Mouse (Mus musculus) midbrain, embryonic 14.5 days (tissue): ENCODE data around the gene Wdr81. TPM values are rescaled to one million over a fixed set of nuclear protein-coding genes. Genes with fewer than 3 reads are reported as not detected.

Source experiments
- ATAC-seq: fragments of 200-750 bp; cut with Nextera tagmentation; 2 replicates; pipeline ENCODE4 v1.8.0; 2017; ENCODE audit warnings: moderate number of reproducible peaks, moderate library complexity; ENCODE audit not compliant: low FRiP score, low TSS enrichment
- DNase-seq: peaks from one replicate; pipeline ENCODE4 v3.0.0-alpha.2; 2015
- H3K27ac ChIP-seq: fragments of 300-500 bp; sonication (generic); replicated peaks from 2 replicates; pipeline ENCODE4 v1.5.1; 2014; ENCODE audit warnings: mild to moderate bottlenecking, low read depth, low read length, moderate library complexity
- H3K27me3 ChIP-seq: fragments of 300-500 bp; sonication (generic); 2 replicates; pipeline ENCODE4 v1.6.1; 2014; ENCODE audit warnings: low read length, control low read depth, mixed read lengths; ENCODE audit not compliant: control insufficient read depth, insufficient read depth
- H3K36me3 ChIP-seq: fragments of 300-500 bp; sonication (generic); 2 replicates; pipeline ENCODE4 v1.6.1; 2014; ENCODE audit warnings: low read length, control low read depth; ENCODE audit not compliant: control insufficient read depth, insufficient read depth
- H3K4me1 ChIP-seq: fragments of 300-500 bp; sonication (generic); 2 replicates; pipeline ENCODE4 v1.6.1; 2014; ENCODE audit warnings: mild to moderate bottlenecking, antibody characterized with exemption, low read length, control low read depth; ENCODE audit not compliant: control insufficient read depth, insufficient read depth
- H3K4me2 ChIP-seq: fragments of 300-500 bp; sonication (generic); 2 replicates; pipeline ENCODE4 v1.6.1; 2014; ENCODE audit warnings: mild to moderate bottlenecking, low read length, moderate library complexity
- H3K4me3 ChIP-seq: fragments of 300-500 bp; sonication (generic); replicated peaks from 2 replicates; pipeline ENCODE4 v1.5.1; 2014; ENCODE audit warnings: low read depth, low read length
- H3K9ac ChIP-seq: fragments of 300-500 bp; sonication (generic); replicated peaks from 2 replicates; pipeline ENCODE4 v1.6.1; 2014; ENCODE audit warnings: mild to moderate bottlenecking, low read length, moderate library complexity
- H3K9me3 ChIP-seq: fragments of 300-500 bp; sonication (generic); 2 replicates; pipeline ENCODE4 v1.6.1; 2016; ENCODE audit warnings: low read length, control low read depth, mixed read lengths; ENCODE audit not compliant: control insufficient read depth
- WGBS: fragments of 180-500 bp; shearing (Covaris S2); extraction: QIAGEN DNeasy Blood & Tissue Kit; methylation state at CpG from one replicate; pipeline ENCODE4 v1.1.7; 2014; 5-methylcytosine and 5-hydroxymethylcytosine counted together
- polyA plus RNA-seq: library from polyadenylated mRNA; unstranded; fragments of >200 nt; fragmentation: Nextera tagmentation; extraction: Ambion mirVana; gene quantifications from 2 replicates; pipeline ENCODE4 v1.2.1, GENCODE M21; 2014

The Wdr81 gene
- polyA plus RNA-seq, 1 experiment from 2014 or later, result 7.4 TPM

DNA sequence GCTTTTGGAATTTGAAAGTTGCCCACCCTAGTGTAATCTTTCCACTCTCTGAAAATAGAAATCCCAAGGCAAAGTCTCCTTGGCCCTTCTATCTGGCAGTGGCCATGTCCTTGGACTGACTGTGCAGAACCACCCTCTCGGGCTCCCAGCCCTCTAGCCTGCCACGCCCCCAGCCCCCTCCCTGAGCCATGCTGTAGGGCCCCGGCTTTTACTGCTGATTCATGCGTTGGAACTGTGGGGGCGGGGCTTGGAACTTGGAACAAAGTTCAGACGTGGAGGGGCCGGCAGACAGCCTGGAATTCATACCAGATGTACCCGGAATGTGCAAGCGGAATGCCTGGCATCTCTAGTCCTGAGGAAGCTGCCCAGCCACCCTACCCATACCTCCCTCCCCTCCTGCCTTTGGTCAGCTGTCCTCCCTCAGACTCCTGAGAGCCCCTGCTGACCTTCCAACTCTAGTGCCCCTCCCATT is 8.4 kb upstream of the Wdr81 start:
- H3K9ac ChIP-seq, result no peak overlapping the region
- H3K4me3 ChIP-seq, result 0 out of 2 replicates have a peak overlapping the region, but pooled peaks have one; percentile 75
- no peak for ATAC-seq

DNA sequence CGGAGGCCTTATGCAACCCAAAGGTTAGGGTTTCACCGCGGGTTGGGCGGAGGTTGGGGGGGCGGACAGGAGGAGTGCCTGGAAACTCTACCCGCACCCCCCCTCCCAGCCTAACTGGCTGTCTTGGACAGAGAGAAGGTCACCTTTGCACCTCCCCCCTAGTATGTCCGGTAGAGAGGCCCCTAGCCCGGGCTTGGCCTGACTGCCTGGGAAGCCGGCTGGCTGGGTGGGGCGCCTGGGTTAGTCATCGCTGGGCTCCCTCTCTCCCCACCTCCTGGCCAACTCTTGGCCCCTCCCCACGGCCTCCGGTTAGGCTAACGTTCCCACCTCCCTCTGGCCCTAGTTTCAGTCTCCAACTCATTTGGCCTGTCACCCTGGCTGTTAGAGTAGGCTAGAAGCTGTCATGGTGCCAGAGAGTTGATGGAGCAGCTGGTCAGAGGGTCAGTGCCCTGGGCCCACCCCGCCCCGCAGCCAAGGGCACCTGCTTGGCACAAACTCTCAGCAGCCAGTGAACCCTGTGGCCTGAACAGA is 7.8 kb upstream of the Wdr81 start:
- DNase-seq, result no peak
- H3K4me3 ChIP-seq, result peak overlapping the region; percentile 75
- no peaks in the 10 kb centered on the region for H3K9me3 ChIP-seq
- no peak overlapping the region for H3K27ac ChIP-seq
- peaks cover 21% of the 10 kb centered on the region for H3K4me1 ChIP-seq
- 3% methylated on average over 16 of the region's 16 CpGs for WGBS
- peak overlapping the region; percentile 62 for H3K9ac ChIP-seq
- peak overlapping the region; percentile 96 for H3K4me2 ChIP-seq
- H3K27me3 ChIP-seq, result no peaks in the 10 kb centered on the region
- H3K36me3 ChIP-seq, result peaks cover 13% of the 10 kb centered on the region
- 0 out of 2 replicates have a peak, but pooled peaks have one; percentile 0 for ATAC-seq

More for the DNA sequence above, 8.4 kb upstream of the Wdr81 start:
- H3K4me2 ChIP-seq, result peak overlapping the region; percentile 96
- DNase-seq, result peak; percentile 47
- H3K4me1 ChIP-seq, result peaks cover 24% of the 10 kb centered on the region
- H3K27ac ChIP-seq, result no peak overlapping the region
- H3K9me3 ChIP-seq, result no peaks in the 10 kb centered on the region
- no peaks in the 10 kb centered on the region for H3K27me3 ChIP-seq
- peaks cover 13% of the 10 kb centered on the region for H3K36me3 ChIP-seq
- WGBS, result 2% methylated on average over 9 of the region's 9 CpGs

DNA sequence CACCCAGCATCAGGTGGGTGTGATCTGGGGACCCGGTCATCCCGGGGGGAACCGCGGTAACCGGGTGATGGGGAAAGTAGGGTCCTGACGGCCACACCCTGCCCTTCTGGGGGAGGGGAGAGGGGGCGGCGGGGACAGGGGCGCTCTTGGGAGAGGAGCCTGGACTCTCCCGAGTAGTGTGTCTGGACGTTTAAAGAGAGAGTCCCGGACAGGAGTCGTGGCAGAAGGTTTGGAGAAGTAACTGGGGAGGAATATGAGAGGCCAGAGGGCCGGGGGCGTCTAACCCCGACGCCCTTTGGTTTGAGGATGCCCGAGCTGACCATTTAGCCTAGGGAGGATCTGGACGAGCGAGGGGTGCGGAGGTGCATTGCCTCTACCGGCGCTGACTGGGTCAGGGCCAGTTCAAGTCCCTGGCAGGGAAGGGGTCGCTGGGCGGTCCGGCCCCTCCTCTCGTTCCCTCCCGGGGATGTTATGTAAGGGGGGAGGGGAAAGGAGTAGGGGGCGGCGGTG is 7.3 kb upstream of the Wdr81 start:
- WGBS, result under 1% methylated on average over 30 of the region's 30 CpGs
- Histone ChIP-seq H3K36me3 (peaks cover 13% of the 10 kb centered on the region), H3K9ac (peak overlapping the region; percentile 62), H3K27ac (peak overlapping the region; percentile 49; the same call in 1 of the 2 replicates), H3K4me3 (peak overlapping the region; percentile 75), H3K27me3 (no peaks in the 10 kb centered on the region), H3K9me3 (no peaks in the 10 kb centered on the region), H3K4me1 (peaks cover 21% of the 10 kb centered on the region), H3K4me2 (peak overlapping the region; percentile 96)
- ATAC-seq (peak; percentile 44; the same call in 1 of the 2 replicates), DNase-seq (peak; percentile 10)

- Histone ChIP-seq H3K9me3 (no peaks in the 10 kb centered on the region), H3K27me3 (no peaks in the 10 kb centered on the region), H3K9ac (peak within 1 kb of the TSS; percentile 62), H3K36me3 (peaks cover 13% of the 10 kb centered on the region), H3K4me3 (peak within 1 kb of the TSS; percentile 75), H3K27ac (peak within 1 kb of the TSS; percentile 73), H3K4me1 (peaks cover 21% of the 10 kb centered on the region), H3K4me2 (peak within 1 kb of the TSS; percentile 96)
- under 1% methylated on average over 46 of the region's 46 CpGs for WGBS
- DNase-seq (peak; percentile 100), ATAC-seq (peak; percentile 97)
Measured at GRCm38 (mm10) chr11:75460844-75461742, 6.6 kb upstream of the Wdr81 start, which contains the start of gene Tlcd2. Gene Tlcd2, plus strand, starts transcription at chr11:75461715.

DNA sequence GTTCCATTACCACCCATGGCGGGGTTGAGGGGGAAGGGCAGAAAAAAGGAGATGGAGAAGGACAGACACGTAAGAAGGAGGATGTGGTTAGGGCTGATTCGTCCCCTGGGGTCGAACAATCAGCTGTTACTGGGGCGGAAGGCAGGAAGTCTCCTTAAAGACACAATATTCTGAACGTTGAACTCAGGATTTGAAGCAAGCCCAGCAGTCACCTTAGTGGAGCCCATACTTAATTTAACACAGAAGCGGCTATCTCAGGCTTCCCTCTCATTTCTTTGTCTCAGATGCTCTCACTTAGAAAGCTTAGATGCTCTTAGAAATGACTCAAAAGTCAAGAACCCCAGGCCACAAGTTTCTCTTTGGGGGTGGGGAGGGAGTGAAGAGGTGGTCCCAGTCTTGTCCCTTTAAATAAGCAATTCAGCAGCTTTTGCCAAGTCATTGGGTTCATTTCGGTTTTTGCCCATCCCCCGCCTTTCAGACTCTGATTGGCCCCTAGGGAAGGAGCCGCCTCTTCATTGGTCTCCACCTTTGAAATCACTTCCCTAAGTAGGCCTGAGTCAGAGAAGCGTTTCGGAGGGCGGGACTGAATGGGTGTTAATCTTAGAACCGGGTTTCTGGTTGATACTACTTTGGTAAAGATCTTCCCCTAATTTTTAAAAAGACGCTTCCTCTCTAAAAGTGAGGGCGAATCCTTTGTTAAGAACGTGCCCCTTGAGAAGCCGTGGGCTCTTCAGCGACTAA is 5.8 kb upstream of the Wdr81 start:
- 2% methylated on average over 19 of the region's 19 CpGs for WGBS
- DNase-seq (peak; percentile 88), ATAC-seq (no peak)
- H3K4me1 ChIP-seq, result peaks cover 21% of the 10 kb centered on the region
- H3K4me2 ChIP-seq, result peak overlapping the region; percentile 68
- peak overlapping the region; percentile 73 for H3K27ac ChIP-seq
- H3K27me3 ChIP-seq, result no peaks in the 10 kb centered on the region
- H3K36me3 ChIP-seq, result peaks cover 5% of the 10 kb centered on the region
- H3K9ac ChIP-seq, result peak overlapping the region; percentile 1; the same call in 1 of the 2 replicates
- peak overlapping the region; percentile 75 for H3K4me3 ChIP-seq
- H3K9me3 ChIP-seq, result no peaks in the 10 kb centered on the region

GRCm38 (mm10) chr11:75459751-75460102 is 5.2 kb upstream of the Wdr81 start:
- no peaks in the 10 kb centered on the region for H3K27me3 ChIP-seq
- H3K4me3 ChIP-seq, result no peak overlapping the region
- H3K9ac ChIP-seq, result no peak overlapping the region
- no peak for ATAC-seq
- H3K27ac ChIP-seq, result 0 out of 2 replicates have a peak overlapping the region, but pooled peaks have one; percentile 73
- H3K36me3 ChIP-seq, result no peaks in the 10 kb centered on the region
- peaks cover 26% of the 10 kb centered on the region for H3K4me1 ChIP-seq
- no peak for DNase-seq
- no peaks in the 10 kb centered on the region for H3K9me3 ChIP-seq
- H3K4me2 ChIP-seq, result peak overlapping the region; percentile 68
- WGBS, result 24% methylated on average over 5 of the region's 5 CpGs

DNA sequence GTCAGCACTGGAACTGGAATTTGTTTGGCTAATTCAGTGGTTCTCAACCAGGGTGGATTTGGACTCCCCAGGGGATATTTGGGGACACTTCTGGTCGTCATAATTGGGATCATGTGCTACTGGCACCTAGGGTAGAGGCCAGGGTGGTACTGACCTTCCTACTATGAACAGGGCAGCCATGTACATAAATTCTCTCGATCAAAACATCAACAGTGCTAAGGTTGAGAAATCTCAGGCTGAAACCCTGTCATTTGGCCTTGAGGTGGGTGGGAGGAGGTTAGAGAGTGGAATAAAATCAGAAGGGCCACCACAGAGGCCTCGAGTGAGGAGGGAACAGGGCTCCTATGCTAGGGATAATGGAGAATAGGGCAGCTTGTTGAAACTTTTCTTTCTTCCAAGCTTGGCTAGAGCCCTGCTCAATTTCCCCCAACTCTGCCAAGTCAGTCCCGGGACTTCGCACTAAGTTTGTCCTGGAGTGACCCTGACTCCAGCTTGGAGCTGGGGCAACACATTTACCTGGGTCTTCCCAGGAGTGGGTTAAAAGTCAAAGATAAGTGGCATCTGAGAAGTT is 4.7 kb upstream of the Wdr81 start:
- ATAC-seq, result no peak
- no peaks in the 10 kb centered on the region for H3K27me3 ChIP-seq
- H3K9ac ChIP-seq, result no peak overlapping the region
- no peaks in the 10 kb centered on the region for H3K36me3 ChIP-seq
- peaks cover 27% of the 10 kb centered on the region for H3K4me1 ChIP-seq
- whole genome bisulfite sequencing, result 79% methylated on average over 5 of the region's 5 CpGs
- H3K4me2 ChIP-seq, result no peak overlapping the region
- no peaks in the 10 kb centered on the region for H3K9me3 ChIP-seq
- H3K4me3 ChIP-seq, result no peak overlapping the region
- H3K27ac ChIP-seq, result no peak overlapping the region
- DNase-seq, result no peak

- Histone ChIP-seq H3K4me2 (no peak overlapping the region), H3K9ac (no peak overlapping the region), H3K4me3 (no peak overlapping the region), H3K27me3 (no peaks in the 10 kb centered on the region), H3K36me3 (no peaks in the 10 kb centered on the region), H3K9me3 (no peaks in the 10 kb centered on the region), H3K4me1 (peaks cover 31% of the 10 kb centered on the region), H3K27ac (no peak overlapping the region)
- ATAC-seq (no peak), DNase-seq (no peak)
- 79% methylated on average over 8 of the region's 8 CpGs for WGBS
Measured at GRCm38 (mm10) chr11:75458628-75459041, 4.1 kb upstream of the Wdr81 start.
